Mouse (Mus musculus) liver, embryonic 11.5 days (tissue): ENCODE measurements around the gene Htra3. TPM values are rescaled to one million over a fixed set of nuclear protein-coding genes. Genes with fewer than 3 reads are reported as not detected.

Experiments used
- ATAC-seq: fragments of 200-750 bp; cut with Nextera tagmentation; replicated peaks from 2 replicates; pipeline ENCODE4 v1.8.0; 2017; ENCODE audit warnings: moderate number of reproducible peaks, mild to moderate bottlenecking, moderate TSS enrichment, moderate library complexity; ENCODE audit not compliant: low FRiP score
- DNase-seq: peaks from one replicate; pipeline ENCODE4 v3.0.0-alpha.2; 2017; ENCODE audit warnings: low spot score
- H3K27ac ChIP-seq: fragments of 300-500 bp; sonication (generic); 2 replicates; pipeline ENCODE4 v1.5.1; 2014; ENCODE audit warnings: mild to moderate bottlenecking, low read depth, low read length, control low read depth
- H3K27me3 ChIP-seq: fragments of 300-500 bp; sonication (generic); replicated peaks from 2 replicates; pipeline ENCODE4 v1.6.1; 2014; ENCODE audit warnings: low read length, mixed read lengths; ENCODE audit not compliant: control insufficient read depth, insufficient read depth
- H3K36me3 ChIP-seq: fragments of 300-500 bp; sonication (generic); 2 replicates; pipeline ENCODE4 v1.6.1; 2014; ENCODE audit warnings: mild to moderate bottlenecking, low read length, moderate library complexity, mixed read lengths; ENCODE audit not compliant: control insufficient read depth, insufficient read depth
- H3K4me1 ChIP-seq: fragments of 300-500 bp; sonication (generic); replicated peaks from 2 replicates; pipeline ENCODE4 v1.6.1; 2014; ENCODE audit warnings: low read length, mixed read lengths; ENCODE audit not compliant: control insufficient read depth, insufficient read depth
- H3K4me2 ChIP-seq: fragments of 300-500 bp; sonication (generic); 2 replicates; pipeline ENCODE4 v1.6.1; 2014; ENCODE audit warnings: mild to moderate bottlenecking, control low read depth, moderate library complexity
- H3K4me3 ChIP-seq: fragments of 300-500 bp; sonication (generic); 2 replicates; pipeline ENCODE4 v1.5.1; 2014; ENCODE audit warnings: low read depth, low read length, control low read depth
- H3K9ac ChIP-seq: fragments of 300-500 bp; sonication (generic); 2 replicates; pipeline ENCODE4 v1.6.1; 2014; ENCODE audit warnings: low read depth, low read length, control low read depth
- H3K9me3 ChIP-seq: fragments of 300-500 bp; sonication (generic); 2 replicates; pipeline ENCODE4 v1.6.1; 2016; ENCODE audit warnings: low read length, inconsistent platforms, mixed read lengths; ENCODE audit not compliant: control insufficient read depth
- WGBS: fragments of 180-500 bp; shearing (Covaris S2); extraction: QIAGEN DNeasy Blood & Tissue Kit; methylation state at CpG from one replicate; pipeline ENCODE4 v1.1.7; 2014; 5-methylcytosine and 5-hydroxymethylcytosine counted together
- polyA plus RNA-seq: library from polyadenylated mRNA; unstranded; fragments of >200 nt; fragmentation: Nextera tagmentation; extraction: Ambion mirVana; gene quantifications from 2 replicates; pipeline ENCODE4 v1.2.1, GENCODE M21; 2014

Htra3 gene
- polyA plus RNA-seq, 1 experiment from 2014 or later: 2.3 TPM

DNA sequence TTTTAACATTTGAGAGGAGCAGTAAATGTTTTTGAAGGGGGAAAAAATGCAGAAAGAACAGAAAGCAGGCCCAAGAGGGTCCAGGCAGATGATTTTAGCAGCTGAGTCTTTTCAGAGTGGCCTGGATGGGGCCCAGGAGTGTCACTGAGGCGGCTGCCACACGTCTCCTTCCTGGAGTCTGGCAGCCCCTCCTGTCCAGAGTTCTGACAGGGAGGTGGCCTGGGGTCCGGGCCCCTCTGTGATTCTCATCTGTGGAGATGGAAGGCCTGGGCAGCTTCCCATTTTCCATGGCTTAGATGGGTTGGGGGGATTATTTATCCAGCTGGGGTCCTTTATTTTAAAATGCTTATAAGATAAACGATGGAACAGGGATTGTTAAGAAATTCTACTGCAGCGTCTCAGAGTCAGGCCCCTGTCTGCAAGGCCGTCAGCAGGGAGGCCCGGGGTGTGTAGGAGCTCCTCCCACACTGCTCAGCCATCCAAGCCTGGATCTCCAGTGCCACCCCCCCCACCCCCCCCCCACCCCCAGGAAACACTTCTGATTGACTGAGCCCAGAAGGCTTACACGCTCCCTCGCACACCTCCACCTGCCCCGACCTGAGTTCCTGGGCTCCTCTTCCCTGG, 37.5 kb downstream of the Htra3 start:
- Histone ChIP-seq H3K4me1 (no peaks in the 10 kb centered on the region), H3K27ac (no peak overlapping the region), H3K27me3 (no peaks in the 10 kb centered on the region), H3K36me3 (no peaks in the 10 kb centered on the region), H3K9ac (no peak overlapping the region), H3K9me3 (no peaks in the 10 kb centered on the region), H3K4me3 (no peak overlapping the region), H3K4me2 (no peak overlapping the region)
- no peak for DNase-seq
- WGBS: 60% methylated on average over 10 of the region's 10 CpGs
- no peak for ATAC-seq

DNA sequence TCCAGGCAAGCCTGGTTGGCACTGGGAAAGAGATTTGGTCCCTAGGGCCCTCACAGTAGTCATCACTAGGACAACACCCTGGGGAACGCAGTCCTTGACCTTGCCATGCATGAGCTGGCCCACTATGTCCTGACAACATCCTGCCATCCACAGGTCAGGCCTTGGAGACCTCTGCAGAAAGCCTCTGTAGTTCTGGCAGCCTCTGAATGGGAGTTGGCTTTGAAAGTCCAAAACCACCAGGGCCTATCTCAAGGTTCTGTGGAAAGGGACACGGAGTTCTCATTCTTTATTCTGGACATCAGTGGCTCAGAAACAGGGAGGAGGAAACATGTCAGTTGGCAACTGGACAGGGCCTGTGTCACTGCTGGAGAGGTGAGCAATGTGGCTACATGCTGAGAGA, 43.6 kb downstream of the Htra3 start:
- no peaks in the 10 kb centered on the region for H3K4me1 ChIP-seq
- H3K9me3 ChIP-seq: no peaks in the 10 kb centered on the region
- H3K27me3 ChIP-seq: no peaks in the 10 kb centered on the region
- H3K9ac ChIP-seq: no peak overlapping the region
- no peak for ATAC-seq
- no peak overlapping the region for H3K27ac ChIP-seq
- no peak overlapping the region for H3K4me2 ChIP-seq
- no peaks in the 10 kb centered on the region for H3K36me3 ChIP-seq
- no peak for DNase-seq
- 84% methylated on average over 2 of the region's 2 CpGs for WGBS
- H3K4me3 ChIP-seq: no peak overlapping the region

DNA sequence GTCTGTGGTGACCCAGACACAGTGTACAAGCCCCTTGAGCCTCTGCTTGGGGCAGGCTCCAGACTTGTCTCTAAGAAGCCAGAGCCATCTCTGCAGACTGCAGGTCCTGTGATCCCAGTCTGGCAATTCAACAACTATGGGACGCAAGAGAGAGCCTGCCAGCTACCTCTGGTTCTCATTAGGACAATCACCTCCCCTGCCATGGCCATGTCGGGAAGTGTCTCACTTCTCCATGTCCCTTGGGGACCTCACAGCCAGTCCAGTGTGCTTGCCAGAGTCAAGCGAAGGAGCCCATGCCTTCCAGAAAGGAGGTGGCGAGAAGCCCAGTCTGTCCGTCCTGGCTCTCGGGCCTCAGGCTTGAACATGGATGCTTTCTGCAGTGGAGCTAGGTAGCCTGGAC, 46.7 kb downstream of the Htra3 start:
- Histone ChIP-seq H3K9ac (no peak overlapping the region), H3K27ac (no peak overlapping the region), H3K36me3 (no peaks in the 10 kb centered on the region), H3K4me1 (no peaks in the 10 kb centered on the region), H3K4me2 (no peak overlapping the region), H3K27me3 (no peaks in the 10 kb centered on the region), H3K9me3 (no peaks in the 10 kb centered on the region), H3K4me3 (no peak overlapping the region)
- 86% methylated on average over 6 of the region's 6 CpGs for WGBS
- DNase-seq (no peak), ATAC-seq (no peak)

DNA sequence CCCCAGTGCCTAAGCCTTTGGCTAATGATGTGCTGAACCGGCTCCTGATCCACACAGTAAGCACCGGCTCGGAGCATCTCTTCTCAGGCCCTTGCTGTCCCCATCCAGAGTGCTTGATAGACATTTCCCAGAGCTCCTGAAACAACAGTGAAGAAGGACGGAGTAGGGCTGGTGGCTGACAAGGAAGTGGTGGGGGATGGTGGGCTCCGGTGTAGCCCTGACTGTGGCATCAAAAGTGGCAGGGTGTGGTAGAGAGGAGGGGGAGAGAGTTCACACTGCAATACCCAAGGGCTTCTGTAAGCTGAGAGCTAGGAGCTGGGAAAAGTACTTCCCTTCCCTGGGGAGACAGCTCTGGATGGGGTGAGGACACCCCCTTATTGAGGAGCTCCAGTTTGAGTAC, 47.8 kb downstream of the Htra3 start:
- DNase-seq (no peak), ATAC-seq (no peak)
- H3K9ac ChIP-seq: no peak overlapping the region
- WGBS: 54% methylated on average over 5 of the region's 5 CpGs
- H3K4me2 ChIP-seq: no peak overlapping the region
- H3K4me1 ChIP-seq: no peaks in the 10 kb centered on the region
- H3K4me3 ChIP-seq: no peak overlapping the region
- no peak overlapping the region for H3K27ac ChIP-seq
- no peaks in the 10 kb centered on the region for H3K36me3 ChIP-seq
- no peaks in the 10 kb centered on the region for H3K9me3 ChIP-seq
- H3K27me3 ChIP-seq: no peaks in the 10 kb centered on the region

DNA sequence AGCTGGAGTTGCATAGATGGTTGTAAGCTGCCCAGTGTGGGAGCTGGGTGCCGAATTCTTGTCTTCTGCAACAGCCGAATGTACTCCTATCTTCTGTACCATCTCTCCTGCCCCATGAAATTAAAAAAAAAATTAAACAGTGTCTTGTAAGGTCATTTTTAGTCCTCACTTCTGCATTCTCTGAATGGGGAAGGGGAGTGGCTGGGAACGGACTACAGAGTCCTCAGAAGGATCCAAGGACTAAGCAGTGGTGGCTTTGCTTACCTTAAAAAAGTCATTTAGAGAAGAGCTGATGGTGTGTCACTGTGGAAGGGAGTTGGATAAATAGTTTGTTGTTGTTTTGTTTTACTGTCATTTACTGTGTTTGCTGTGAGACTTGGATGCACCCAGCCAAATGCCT, 48.4 kb downstream of the Htra3 start:
- DNase-seq (no peak), ATAC-seq (no peak)
- no peaks in the 10 kb centered on the region for H3K27me3 ChIP-seq
- H3K4me1 ChIP-seq: no peaks in the 10 kb centered on the region
- no peak overlapping the region for H3K4me2 ChIP-seq
- H3K27ac ChIP-seq: no peak overlapping the region
- 63% methylated on average over 3 of the region's 3 CpGs for WGBS
- no peak overlapping the region for H3K9ac ChIP-seq
- no peaks in the 10 kb centered on the region for H3K36me3 ChIP-seq
- H3K9me3 ChIP-seq: no peaks in the 10 kb centered on the region
- no peak overlapping the region for H3K4me3 ChIP-seq

DNA sequence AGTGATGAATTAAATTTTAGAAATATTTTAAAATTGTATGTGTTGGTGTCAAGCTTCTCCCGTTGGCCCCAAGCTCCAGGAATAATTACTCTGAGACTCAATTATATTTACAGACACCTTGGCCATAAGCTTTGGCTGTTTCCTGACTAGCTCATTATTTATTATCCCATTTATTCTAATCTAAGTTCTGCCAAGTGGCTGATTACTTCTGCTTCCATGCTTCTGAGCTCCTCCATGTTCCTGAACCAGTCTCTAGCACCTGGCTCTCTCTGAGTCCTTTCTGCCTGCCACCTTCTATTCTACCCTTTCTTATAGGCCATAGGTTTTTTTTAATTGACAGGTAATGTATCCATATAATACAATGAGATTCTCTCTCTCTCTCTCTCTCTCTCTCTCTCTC, 48.9 kb downstream of the Htra3 start:
- Histone ChIP-seq H3K9ac (no peak overlapping the region), H3K4me2 (no peak overlapping the region), H3K36me3 (no peaks in the 10 kb centered on the region), H3K9me3 (no peaks in the 10 kb centered on the region), H3K27ac (no peak overlapping the region), H3K27me3 (no peaks in the 10 kb centered on the region), H3K4me3 (no peak overlapping the region), H3K4me1 (no peaks in the 10 kb centered on the region)
- no peak for DNase-seq
- 97% methylated on average over 1 of the region's 1 CpGs for WGBS
- no peak for ATAC-seq

DNA sequence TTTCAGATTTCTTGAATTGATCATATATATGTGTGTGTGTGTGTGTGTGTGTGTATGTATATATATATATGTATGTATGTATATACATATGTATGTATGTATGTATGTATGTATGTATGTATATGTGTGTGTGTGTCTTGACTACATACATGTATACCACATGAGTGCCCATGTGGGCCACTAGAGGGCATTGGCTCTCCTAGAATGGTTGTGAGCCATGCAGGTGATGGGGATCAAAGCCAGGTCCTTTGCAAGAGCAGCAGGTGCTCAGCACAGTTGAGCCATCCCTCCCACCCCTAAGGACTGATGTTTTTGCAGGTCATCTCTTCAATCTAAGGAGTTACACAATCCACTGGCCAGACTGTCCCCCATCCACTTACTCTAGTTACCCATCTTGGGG, 50.2 kb downstream of the Htra3 start:
- no peak for DNase-seq
- Histone ChIP-seq H3K9me3 (no peaks in the 10 kb centered on the region), H3K4me3 (no peak overlapping the region), H3K9ac (no peak overlapping the region), H3K27me3 (no peaks in the 10 kb centered on the region), H3K27ac (no peak overlapping the region), H3K4me1 (no peaks in the 10 kb centered on the region), H3K36me3 (no peaks in the 10 kb centered on the region), H3K4me2 (no peak overlapping the region)
- no peak for ATAC-seq

DNA sequence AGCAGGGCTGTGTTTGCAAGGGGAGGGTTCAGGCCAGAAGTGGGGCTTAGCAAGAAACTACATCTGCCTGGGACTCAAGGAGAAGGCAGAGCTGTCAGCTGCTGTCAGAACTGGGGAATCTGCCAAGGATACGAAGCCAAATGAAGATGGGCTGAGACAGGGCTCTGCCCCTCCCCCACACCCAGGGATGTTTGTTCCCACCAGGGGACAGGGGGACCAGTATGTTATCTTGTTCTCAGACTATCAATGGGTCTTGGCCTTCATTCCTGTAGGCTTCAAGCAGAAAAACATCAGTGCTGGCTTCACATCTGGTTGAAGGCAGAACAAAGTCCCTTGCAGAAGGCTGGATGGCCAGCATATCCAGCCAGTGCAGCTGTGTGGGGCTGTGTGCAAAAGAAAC, 50.9 kb downstream of the Htra3 start:
- Histone ChIP-seq H3K27ac (no peak overlapping the region), H3K4me2 (no peak overlapping the region), H3K9me3 (no peaks in the 10 kb centered on the region), H3K4me1 (no peaks in the 10 kb centered on the region), H3K36me3 (no peaks in the 10 kb centered on the region), H3K9ac (no peak overlapping the region), H3K27me3 (no peaks in the 10 kb centered on the region), H3K4me3 (no peak overlapping the region)
- 40% methylated on average over 1 of the region's 1 CpGs for WGBS
- no peak for ATAC-seq
- DNase-seq: no peak

DNA sequence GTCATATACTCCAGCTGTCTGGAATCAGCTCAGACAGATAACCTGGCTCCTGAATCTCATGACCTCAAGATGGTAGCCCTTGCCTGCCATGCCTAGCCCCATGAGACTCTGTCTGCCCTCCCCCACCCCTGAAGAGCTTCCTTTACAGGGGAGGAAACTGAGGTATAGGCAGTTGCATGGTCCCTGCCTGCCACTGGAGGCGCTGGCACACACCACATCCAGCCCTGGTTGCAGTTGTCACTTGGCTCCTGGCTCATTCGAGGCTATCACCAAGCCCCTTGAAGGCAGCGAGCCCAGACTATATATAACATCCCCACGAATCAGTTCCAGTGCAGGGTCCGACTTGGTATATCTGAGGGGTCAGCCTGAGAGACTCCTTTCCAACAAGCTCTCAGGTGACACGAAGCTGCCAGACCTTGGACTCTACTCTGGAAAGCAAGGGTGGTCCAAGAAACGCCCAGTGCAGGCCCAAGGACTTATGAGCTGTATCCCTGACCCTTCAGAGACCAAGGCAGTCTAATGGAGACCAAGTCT, 52.2 kb downstream of the Htra3 start:
- H3K4me3 ChIP-seq: no peak overlapping the region
- H3K4me1 ChIP-seq: no peaks in the 10 kb centered on the region
- no peak for DNase-seq
- H3K4me2 ChIP-seq: no peak overlapping the region
- ATAC-seq: no peak
- no peaks in the 10 kb centered on the region for H3K27me3 ChIP-seq
- H3K27ac ChIP-seq: no peak overlapping the region
- H3K9ac ChIP-seq: no peak overlapping the region
- WGBS: 53% methylated on average over 7 of the region's 7 CpGs
- H3K36me3 ChIP-seq: no peaks in the 10 kb centered on the region
- H3K9me3 ChIP-seq: no peaks in the 10 kb centered on the region
